Mouse (Mus musculus) C2C12 (cell line): ENCODE data around the gene Fam71f1. TPM values are rescaled to one million over a fixed set of nuclear protein-coding genes. Genes with fewer than 3 reads are reported as not detected.

ENCODE experiments used
- H3K27me3 ChIP-seq: one replicate; pipeline ENCODE4 v1.6.1; 2011; ENCODE audit not compliant: control insufficient read depth, insufficient read depth, insufficient read length
- H3K36me3 ChIP-seq: one replicate; pipeline ENCODE4 v1.6.1; 2011; ENCODE audit not compliant: control insufficient read depth, insufficient read depth
- H3K4me3 ChIP-seq: one replicate; pipeline ENCODE4 v1.5.1; 2011; ENCODE audit warnings: mild to moderate bottlenecking, control low read depth; ENCODE audit not compliant: poor library complexity, insufficient read depth, severe bottlenecking
- H3K79me2 ChIP-seq: one replicate; pipeline ENCODE4 v1.6.1; 2011; ENCODE audit not compliant: control insufficient read depth, insufficient read depth
- H3K79me3 ChIP-seq: one replicate; pipeline ENCODE4 v1.6.1; 2011; ENCODE audit warnings: low read depth, control low read depth
- H3ac ChIP-seq: one replicate; pipeline ENCODE3; 2011; ENCODE audit warnings: low read depth; ENCODE audit not compliant: control insufficient read depth, insufficient read length
- CEBPB ChIP-seq: IDR thresholded peaks from one replicate; pipeline ENCODE4 v1.6.1; 2011; ENCODE audit warnings: low read depth, mild to moderate bottlenecking, control low read depth, moderate library complexity
- CTCF ChIP-seq: IDR thresholded peaks from one replicate; pipeline ENCODE4 v1.5.1; 2011; ENCODE audit not compliant: control insufficient read depth, insufficient read depth, insufficient read length
- FOSL1 ChIP-seq: IDR thresholded peaks from one replicate; pipeline ENCODE4 v1.8.0; 2011; ENCODE audit warnings: mild to moderate bottlenecking, low read length; ENCODE audit not compliant: poor library complexity, insufficient read depth, severe bottlenecking
- MAX ChIP-seq: IDR thresholded peaks from one replicate; pipeline ENCODE4 v1.6.1; 2011; ENCODE audit warnings: mild to moderate bottlenecking, control low read depth
- MYOD1 ChIP-seq: IDR thresholded peaks from one replicate; pipeline ENCODE4 v1.6.1; 2011; ENCODE audit warnings: low read depth; ENCODE audit not compliant: control insufficient read depth, insufficient read length
- MYOG ChIP-seq: IDR thresholded peaks from one replicate; pipeline ENCODE4 v1.6.1; 2011; ENCODE audit not compliant: control insufficient read depth, insufficient read length; ENCODE audit errors: extremely low read depth
- USF1 ChIP-seq: IDR thresholded peaks from one replicate; pipeline ENCODE4 v1.6.1; 2011; ENCODE audit warnings: low read depth, mild to moderate bottlenecking, control low read depth, moderate library complexity
- polyA plus RNA-seq: library from polyadenylated mRNA; unstranded; fragments of >200 nt; fragmentation: generic; extraction: Trizol; gene quantifications from one replicate; pipeline ENCODE4 v1.2.1, GENCODE M21; 2012; ENCODE audit warnings: missing spikeins

Fam71f1 gene
- polyA plus RNA-seq, 1 experiment, result 0.22 TPM

DNA sequence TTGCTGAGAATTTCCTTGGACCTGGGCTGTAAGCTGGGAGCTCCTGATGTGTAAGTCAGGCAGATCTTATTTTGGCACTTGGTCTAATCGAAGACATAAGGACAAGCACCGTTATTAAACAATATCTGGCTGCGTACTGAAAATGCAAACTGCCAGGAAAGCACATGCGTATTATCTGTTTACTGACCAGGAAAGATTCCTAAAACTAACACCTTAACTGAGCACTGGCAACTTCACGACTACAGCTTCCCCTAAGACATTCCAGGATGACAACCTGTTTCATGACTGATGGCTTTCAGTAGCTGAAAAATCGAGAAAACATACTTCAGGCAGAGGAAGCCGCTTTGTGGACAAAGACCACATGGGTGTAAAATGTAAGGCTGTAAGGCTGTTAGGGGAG, 28.2 kb downstream of the Fam71f1 start:
- no peaks in the 10 kb centered on the region for H3K36me3 ChIP-seq
- peak overlapping the region; percentile 16 for H3K4me3 ChIP-seq
- peaks cover 40% of the 10 kb centered on the region for H3K79me3 ChIP-seq
- peak overlapping the region; percentile 73 for H3ac ChIP-seq
- TF ChIP-seq MYOD1 (no peak), CEBPB (no peak), MYOG (no peak), USF1 (no peak), MAX (no peak)
- peaks cover 43% of the 10 kb centered on the region for H3K79me2 ChIP-seq
- no peaks in the 10 kb centered on the region for H3K27me3 ChIP-seq

DNA sequence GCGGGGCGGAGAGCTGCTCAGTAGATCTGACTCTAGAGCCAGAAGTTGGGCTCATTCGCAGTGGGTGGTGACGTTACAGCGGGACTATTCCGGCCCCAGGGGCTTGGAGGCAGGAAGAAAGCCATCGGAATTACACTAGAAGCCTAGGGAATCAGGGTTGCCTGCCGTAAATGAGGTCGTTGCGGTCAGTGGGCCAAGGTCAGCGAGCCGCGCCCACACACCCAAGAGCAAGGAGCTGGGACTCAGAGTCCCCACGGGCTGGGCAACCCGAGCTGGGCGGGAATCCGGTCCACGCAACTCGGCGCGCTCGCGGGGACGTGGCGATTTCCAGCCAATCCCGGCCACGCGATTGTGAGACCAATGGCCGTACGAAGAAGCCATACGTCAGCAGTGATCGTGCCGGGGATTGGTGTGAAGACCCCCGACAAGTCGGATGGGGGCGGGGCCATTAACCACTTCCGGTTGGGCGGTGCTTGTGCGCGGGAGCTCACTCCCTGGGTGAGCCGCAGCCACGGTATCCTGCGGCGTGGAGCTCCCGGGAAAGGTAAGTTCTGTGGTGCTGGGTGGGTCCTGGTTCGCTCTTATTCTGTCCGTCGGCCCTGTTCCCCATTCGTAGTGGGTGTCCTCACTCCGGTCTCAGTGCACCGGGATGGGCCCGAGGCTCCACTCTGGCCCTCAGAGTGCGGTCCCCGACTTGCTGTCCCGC, 28.9 kb downstream of the Fam71f1 start, which contains the start of gene Calu:
Calu (plus strand) TSS at position 405 of the 706 bp plus-strand sequence.
- Histone ChIP-seq H3K4me3 (peak within 1 kb of the TSS; percentile 97), H3K36me3 (no peaks in the 10 kb centered on the region), H3ac (peak within 1 kb of the TSS; percentile 73), H3K79me3 (peaks cover 46% of the 10 kb centered on the region), H3K27me3 (no peaks in the 10 kb centered on the region), H3K79me2 (peaks cover 50% of the 10 kb centered on the region)
- no peak for TF ChIP-seq MAX
- TF ChIP-seq CTCF, result no peak
- TF ChIP-seq USF1, result no peak
- no peak for TF ChIP-seq MYOD1
- TF ChIP-seq MYOG, result no peak
- no peak for TF ChIP-seq FOSL1
- TF ChIP-seq CEBPB, result no peak

DNA sequence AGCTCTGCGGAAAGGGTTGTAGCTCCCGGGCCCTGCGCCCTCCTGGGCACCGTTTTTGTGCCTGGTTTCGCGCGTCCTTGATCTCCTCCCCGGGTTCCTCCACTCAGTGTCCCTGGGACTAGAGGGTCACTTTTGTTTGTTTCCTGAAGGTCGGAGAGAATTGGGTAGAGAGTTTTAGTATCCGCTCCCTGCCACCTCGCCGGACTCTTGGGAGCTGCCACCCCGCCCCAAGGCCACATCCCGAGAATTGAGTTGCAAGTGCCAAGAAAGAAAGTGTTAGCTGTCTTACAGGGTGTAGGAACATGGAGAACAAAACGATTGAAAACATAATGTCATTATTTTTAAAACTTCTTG, 29.4 kb downstream of the Fam71f1 start:
- Histone ChIP-seq H3K79me2 (peaks cover 55% of the 10 kb centered on the region), H3K36me3 (no peaks in the 10 kb centered on the region), H3K27me3 (no peaks in the 10 kb centered on the region), H3K79me3 (peaks cover 52% of the 10 kb centered on the region), H3K4me3 (peak overlapping the region; percentile 97), H3ac (peak overlapping the region; percentile 72)
- no peak for TF ChIP-seq CTCF
- TF ChIP-seq USF1, result no peak
- TF ChIP-seq MYOG, result no peak
- TF ChIP-seq FOSL1, result no peak
- TF ChIP-seq MAX, result no peak
- TF ChIP-seq CEBPB, result no peak
- no peak for TF ChIP-seq MYOD1

DNA sequence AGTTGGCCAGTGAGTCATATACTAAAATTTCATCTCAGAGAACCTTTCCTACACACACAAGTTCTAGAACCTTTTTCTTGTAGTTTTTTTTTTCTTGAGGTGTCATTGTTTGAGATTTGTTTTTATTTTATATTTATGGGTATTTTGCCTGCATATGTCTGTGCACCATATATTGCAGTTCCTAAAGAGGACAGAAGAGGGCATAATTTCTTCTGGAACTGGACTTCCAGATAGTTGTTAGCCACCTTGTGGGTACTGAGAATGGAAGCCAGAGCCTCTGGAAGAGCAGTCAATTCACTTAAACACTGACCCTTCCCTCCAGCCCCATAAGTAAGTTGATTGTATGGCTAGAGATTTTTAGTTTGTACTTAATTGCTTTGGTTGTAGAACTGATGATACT, 32.7 kb downstream of the Fam71f1 start:
- Histone ChIP-seq H3K4me3 (no peak overlapping the region), H3K36me3 (peaks cover 20% of the 10 kb centered on the region), H3ac (no peak overlapping the region), H3K79me2 (peaks cover 88% of the 10 kb centered on the region), H3K27me3 (no peaks in the 10 kb centered on the region), H3K79me3 (peaks cover 84% of the 10 kb centered on the region)
- TF ChIP-seq CEBPB (no peak), MYOG (no peak), FOSL1 (no peak), MYOD1 (no peak), CTCF (no peak), USF1 (no peak), MAX (no peak)

DNA sequence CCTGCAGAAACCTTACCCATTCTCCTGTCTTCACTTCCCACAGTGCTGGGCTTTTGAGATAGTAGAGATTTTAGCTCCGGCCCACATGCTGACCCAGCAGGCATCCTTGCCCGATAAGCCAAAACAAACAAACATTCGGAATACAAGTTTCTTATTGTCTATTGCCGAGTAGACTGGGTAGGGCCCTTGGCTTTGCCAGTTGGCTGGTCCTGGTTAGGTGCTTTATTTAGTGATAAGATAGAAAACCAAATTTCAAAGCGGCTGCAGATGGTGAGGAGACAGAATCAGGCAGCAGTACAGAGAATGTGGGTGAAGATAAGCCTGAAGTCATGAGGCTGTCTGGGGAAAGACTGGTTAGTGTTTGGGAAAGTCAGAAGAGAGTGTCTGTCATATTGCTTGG, 33.9 kb downstream of the Fam71f1 start:
- TF ChIP-seq CEBPB (no peak), MAX (no peak)
- Histone ChIP-seq H3K4me3 (no peak overlapping the region), H3K79me3 (peaks cover 95% of the 10 kb centered on the region), H3K27me3 (no peaks in the 10 kb centered on the region), H3K36me3 (peaks cover 32% of the 10 kb centered on the region), H3ac (no peak overlapping the region), H3K79me2 (peaks cover 100% of the 10 kb centered on the region)

DNA sequence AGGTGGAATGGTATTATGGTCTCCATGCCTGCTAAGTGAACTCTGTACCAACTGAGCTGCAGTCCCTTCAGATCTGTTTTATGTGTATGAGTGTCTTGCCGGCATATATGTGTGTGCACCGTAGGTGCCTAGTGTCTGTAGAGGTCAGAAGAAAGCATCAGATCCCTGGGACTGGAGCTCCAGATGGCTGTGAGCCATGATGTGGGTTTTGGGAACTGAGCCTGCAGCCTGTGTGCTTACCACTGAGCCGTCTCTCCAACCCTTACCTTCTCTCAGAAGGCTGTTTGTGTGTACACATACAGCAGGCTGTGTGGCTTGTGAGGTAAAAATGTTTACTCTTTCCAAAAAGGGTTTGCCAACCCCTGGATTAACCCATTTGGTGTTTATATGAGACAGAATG, 40.4 kb downstream of the Fam71f1 start:
- peaks cover 100% of the 10 kb centered on the region for H3K79me2 ChIP-seq
- TF ChIP-seq MYOD1 (no peak), MYOG (no peak), MAX (no peak)
- no peaks in the 10 kb centered on the region for H3K27me3 ChIP-seq
- peaks cover 94% of the 10 kb centered on the region for H3K36me3 ChIP-seq
- H3K79me3 ChIP-seq, result peaks cover 89% of the 10 kb centered on the region
- H3K4me3 ChIP-seq, result no peak overlapping the region
- H3ac ChIP-seq, result no peak overlapping the region
